Mouse (Mus musculus): ENCODE measurements around the gene Aqp3.

The Aqp3 gene

GRCm38 (mm10) chr4:41097871-41098576 lies at the start of gene Aqp3:
Gene Aqp3, minus strand, starts transcription at chr4:41098183.
- DNase-seq (ENCODE audit: extremely low spot score, low read depth, low spot score), result no peak

DNA sequence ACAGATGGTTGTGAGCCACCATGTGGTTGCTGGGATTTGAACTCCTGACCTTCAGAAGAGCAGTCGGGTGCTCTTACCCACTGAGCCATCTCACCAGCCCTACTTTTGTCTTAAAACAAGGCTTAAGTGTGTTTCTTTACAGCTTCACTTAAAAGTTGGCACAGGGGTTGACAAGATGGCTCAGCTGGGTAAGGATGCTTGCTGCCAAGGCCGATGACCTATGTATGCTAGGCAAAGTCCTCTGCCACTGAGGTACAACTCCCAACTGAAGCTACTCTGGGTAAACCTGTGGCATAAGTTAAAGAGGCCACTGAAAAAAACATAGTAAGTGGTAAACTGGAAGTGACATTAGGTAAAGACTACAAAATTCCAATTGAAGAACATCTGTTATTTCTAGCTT lies 44.6 kb upstream of the Aqp3 start:
- no peak for DNase-seq (ENCODE audit: extremely low spot score, low read depth, low spot score)

GRCm38 (mm10) chr4:41140174-41140875 lies 42.3 kb upstream of the Aqp3 start:
- no peak for DNase-seq (ENCODE audit: extremely low spot score, low read depth, low spot score)

DNA sequence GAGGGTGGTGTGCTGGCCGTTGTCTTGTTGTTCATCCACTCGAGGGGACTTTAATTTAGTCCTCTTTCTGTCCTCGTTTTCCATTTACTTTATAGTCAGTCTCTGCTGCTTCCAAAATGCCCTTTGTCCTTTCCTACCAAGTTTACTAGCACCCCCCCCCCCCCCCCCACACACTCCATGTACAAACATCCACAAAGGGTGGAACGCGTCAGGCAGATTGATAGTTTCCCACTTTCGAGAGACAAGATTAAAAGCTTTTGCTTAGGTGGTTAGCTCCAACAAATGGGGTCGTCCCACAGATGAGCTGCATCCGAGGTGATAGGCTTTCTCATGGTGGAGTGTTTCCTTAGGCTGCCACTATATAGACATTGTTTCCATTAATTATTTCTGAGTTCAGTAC lies 38.8 kb upstream of the Aqp3 start:
- DNase-seq (ENCODE audit: extremely low spot score, low read depth, low spot score), result no peak

DNA sequence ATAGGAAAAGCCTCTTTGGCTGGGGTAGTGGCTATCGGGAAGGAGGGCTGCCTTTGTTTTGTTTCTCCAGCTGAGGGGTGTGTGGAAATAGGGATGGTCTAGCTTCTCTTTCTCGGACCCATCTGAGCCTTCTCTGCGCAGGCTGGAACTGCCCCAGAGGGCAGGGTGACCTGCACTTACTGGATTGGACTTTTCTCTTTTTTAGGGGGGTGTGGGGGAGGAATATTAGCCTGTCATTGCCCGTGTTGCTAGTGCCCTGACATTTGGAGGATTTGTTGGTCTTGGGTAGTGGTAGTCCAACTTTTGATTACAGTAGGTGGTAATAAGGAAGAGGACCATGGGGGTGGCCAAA lies 38.4 kb upstream of the Aqp3 start:
- DNase-seq (ENCODE audit: extremely low spot score, low read depth, low spot score), result no peak

DNA sequence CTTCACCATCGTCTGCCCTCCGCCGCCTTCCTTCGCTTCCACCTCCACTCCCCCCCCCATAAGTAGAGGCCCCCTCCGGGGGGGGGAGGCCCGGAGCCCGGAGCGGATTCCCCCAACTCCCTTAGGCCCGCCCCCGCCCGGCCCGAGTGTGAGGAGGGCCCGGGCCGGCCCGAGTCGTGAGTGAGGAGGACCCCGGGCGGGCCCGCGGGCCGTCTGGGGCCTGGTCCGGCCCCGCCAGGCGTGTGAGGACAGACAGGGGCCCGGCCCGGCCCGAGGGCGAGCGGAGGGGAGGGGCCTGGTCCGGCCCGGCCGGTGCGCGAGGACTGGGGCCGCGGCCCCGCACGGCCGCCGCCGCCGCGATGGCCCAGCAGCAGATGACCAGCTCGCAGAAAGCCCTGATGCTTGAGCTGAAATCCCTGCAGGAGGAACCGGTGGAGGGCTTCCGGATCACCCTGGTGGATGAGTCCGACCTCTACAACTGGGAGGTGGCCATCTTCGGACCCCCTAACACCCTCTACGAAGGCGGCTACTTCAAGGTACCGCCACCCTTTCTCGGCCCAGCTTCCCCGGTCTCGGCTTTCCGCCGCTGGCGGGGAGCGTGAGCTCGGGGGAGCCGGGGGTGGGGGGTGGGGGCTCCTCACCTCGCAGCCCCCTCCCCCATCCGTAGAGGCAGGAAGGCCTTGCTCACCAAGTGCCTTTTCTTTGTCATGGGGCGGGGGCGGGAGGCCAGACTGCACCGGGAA lies 37.9 kb upstream of the Aqp3 start, which contains the start of gene Ube2r2:
Gene Ube2r2, plus strand, starts transcription at position 33 of the 743 bp plus-strand sequence.
- DNase-seq (ENCODE audit: extremely low spot score, low read depth, low spot score), result no peak

- DNase-seq (ENCODE audit: extremely low spot score, low read depth, low spot score), result no peak
Observed at GRCm38 (mm10) chr4:41134935-41135710, 37.1 kb upstream of the Aqp3 start.

DNA sequence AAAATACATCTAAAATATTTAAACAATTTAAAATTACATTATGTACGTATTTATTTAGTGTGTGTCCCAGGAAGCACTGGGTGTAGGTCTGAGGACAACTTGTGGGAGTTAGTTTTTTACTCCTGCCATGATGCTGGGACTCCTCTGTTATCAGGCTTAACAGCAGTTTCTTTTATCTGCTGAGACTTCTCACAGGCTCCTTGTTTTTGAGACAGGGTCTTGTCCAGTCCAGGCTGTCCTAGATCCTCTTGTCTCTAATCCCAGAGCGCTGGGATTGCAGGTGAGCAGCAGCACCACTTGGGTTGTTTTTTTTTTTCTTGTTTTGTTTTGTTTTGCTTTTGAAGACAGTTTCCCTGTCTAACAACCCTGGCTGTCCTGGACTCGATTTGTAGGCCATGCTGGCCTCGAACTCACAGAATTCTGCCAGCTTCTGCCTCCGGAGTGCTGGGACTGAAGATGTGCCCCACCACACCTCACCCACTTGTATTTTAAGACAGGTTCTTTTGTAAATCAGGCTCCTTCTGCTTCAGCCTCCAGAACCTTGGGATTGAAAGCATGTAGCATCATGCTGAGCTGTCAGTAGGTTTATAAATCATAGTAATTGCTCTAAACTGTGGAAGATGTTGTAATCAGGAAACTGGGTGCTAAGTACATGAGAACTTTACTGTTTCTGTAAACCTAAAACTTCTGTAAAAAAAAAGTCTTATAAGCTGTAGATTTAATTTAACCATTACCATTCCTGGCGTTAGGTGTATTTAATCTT lies 35.7 kb upstream of the Aqp3 start:
- DNase-seq (ENCODE audit: extremely low spot score, low read depth, low spot score), result no peak

- no peak for DNase-seq (ENCODE audit: extremely low spot score, low read depth, low spot score)
Observed at GRCm38 (mm10) chr4:41132471-41132870, 34.5 kb upstream of the Aqp3 start.

GRCm38 (mm10) chr4:41129836-41130235 lies 31.9 kb upstream of the Aqp3 start:
- no peak for DNase-seq (ENCODE audit: extremely low spot score, low read depth, low spot score)

GRCm38 (mm10) chr4:41129406-41129805 lies 31.4 kb upstream of the Aqp3 start:
- DNase-seq (ENCODE audit: extremely low spot score, low read depth, low spot score), result no peak

- peak; percentile 97 for DNase-seq (ENCODE audit: extremely low spot score, low read depth, low spot score)
Observed at GRCm38 (mm10) chr4:41124180-41124951, 26.4 kb upstream of the Aqp3 start, which contains the start of gene Nol6. Gene Nol6, minus strand, starts transcription at chr4:41124455.

- DNase-seq (ENCODE audit: extremely low spot score, low read depth, low spot score), result no peak
Observed at GRCm38 (mm10) chr4:41118706-41119292, 20.8 kb upstream of the Aqp3 start.

DNA sequence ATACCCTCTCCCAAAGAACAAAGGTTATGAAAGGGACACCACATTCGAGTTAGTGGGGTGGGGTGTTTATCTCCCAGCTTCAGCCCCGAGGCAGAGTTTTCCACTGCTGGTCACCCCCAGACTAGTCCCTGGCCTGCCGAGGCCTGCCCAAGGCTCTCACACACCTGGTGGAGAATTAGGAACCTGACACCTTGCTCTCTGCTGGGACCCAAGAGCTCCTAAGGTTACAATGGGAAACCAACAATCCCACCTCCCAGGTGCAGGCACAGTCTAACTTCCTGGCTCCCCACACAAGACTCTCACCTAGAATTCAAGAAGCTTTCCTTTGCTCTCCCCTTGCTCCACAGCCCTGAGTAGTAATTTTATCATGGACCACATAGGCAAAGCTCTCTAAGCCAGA lies 18.8 kb upstream of the Aqp3 start:
- no peak for DNase-seq (ENCODE audit: extremely low spot score, low read depth, low spot score)

DNA sequence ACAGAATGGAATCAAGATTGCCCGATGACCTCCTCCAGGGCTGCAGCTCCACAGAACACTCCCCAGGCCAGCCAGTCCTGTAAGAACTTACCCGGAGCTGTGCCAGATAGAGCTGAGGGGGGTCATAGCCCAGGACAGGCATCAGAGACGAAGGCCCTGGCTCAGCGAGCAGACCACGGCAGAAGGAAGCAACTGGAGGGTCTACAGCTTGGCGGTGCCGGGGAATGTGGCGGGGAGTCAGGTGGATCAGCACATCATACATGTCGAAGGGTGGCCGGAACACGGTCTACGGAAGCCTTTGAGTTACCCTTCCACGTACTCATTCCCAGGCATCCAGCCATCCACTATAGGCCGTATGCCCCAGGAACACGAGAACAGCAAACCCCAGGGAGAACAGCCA lies 17.8 kb upstream of the Aqp3 start:
- DNase-seq (ENCODE audit: extremely low spot score, low read depth, low spot score), result no peak

- no peak for DNase-seq (ENCODE audit: extremely low spot score, low read depth, low spot score)
Observed at GRCm38 (mm10) chr4:41115074-41115473, 17.1 kb upstream of the Aqp3 start.

- DNase-seq (ENCODE audit: extremely low spot score, low read depth, low spot score), result no peak
Observed at GRCm38 (mm10) chr4:41114358-41115070, 16.5 kb upstream of the Aqp3 start.

DNA sequence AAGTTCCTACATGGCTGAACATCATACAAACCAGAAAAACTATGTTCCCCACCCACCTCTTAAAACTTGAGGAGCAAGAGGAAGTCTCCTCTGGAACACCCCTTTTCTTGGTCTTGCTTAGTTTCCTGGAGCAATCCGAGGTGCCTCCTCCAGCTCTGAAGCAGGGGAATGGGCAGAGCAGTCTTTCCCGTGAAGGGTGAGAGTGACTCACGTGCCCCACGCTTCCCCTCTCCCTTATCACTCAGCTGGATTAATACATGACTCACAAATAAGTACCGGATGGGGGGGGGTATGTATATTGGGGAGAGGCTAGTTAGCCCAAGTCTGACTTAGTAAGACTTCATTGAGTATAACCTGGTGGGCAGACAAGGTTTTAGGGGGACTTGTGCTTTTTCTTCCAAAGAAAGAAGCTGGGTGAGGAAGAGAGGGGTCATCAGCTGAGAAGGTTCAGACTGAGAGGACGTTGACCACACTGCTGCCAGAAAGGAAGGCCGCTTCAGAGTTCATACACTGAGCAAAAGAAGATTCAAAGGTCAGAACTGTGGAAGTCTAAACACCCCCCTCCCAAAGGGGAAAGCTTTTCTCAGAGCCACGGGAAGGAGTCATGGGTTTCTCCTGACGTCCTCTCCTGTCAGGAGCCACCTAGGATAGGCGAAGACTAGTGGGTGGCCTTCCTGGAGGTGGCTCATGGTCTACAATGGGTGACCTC lies 10.9 kb upstream of the Aqp3 start:
- no peak for DNase-seq (ENCODE audit: extremely low spot score, low read depth, low spot score)

Measured in hindlimb bud, embryonic 11.5 days (tissue).